Mouse (Mus musculus) C2C12 (cell line): Measurements from ENCODE around the gene Selplg. TPM values are rescaled to one million over a fixed set of nuclear protein-coding genes. Genes with fewer than 3 reads are reported as not detected.

Experiments
- H3K27me3 ChIP-seq: one replicate; pipeline ENCODE4 v1.6.1; 2011; ENCODE audit not compliant: control insufficient read depth, insufficient read depth, insufficient read length
- H3K36me3 ChIP-seq: one replicate; pipeline ENCODE4 v1.6.1; 2011; ENCODE audit not compliant: control insufficient read depth, insufficient read depth
- H3K4me3 ChIP-seq: one replicate; pipeline ENCODE4 v1.5.1; 2011; ENCODE audit warnings: mild to moderate bottlenecking, control low read depth; ENCODE audit not compliant: poor library complexity, insufficient read depth, severe bottlenecking
- H3K79me2 ChIP-seq: one replicate; pipeline ENCODE4 v1.6.1; 2011; ENCODE audit not compliant: control insufficient read depth, insufficient read depth
- H3K79me3 ChIP-seq: one replicate; pipeline ENCODE4 v1.6.1; 2011; ENCODE audit warnings: low read depth, control low read depth
- H3ac ChIP-seq: one replicate; pipeline ENCODE3; 2011; ENCODE audit warnings: low read depth; ENCODE audit not compliant: control insufficient read depth, insufficient read length
- CEBPB ChIP-seq: IDR thresholded peaks from one replicate; pipeline ENCODE4 v1.6.1; 2011; ENCODE audit warnings: low read depth, mild to moderate bottlenecking, control low read depth, moderate library complexity
- CTCF ChIP-seq: IDR thresholded peaks from one replicate; pipeline ENCODE4 v1.5.1; 2011; ENCODE audit not compliant: control insufficient read depth, insufficient read depth, insufficient read length
- FOSL1 ChIP-seq: IDR thresholded peaks from one replicate; pipeline ENCODE4 v1.8.0; 2011; ENCODE audit warnings: mild to moderate bottlenecking, low read length; ENCODE audit not compliant: poor library complexity, insufficient read depth, severe bottlenecking
- MAX ChIP-seq: IDR thresholded peaks from one replicate; pipeline ENCODE4 v1.6.1; 2011; ENCODE audit warnings: mild to moderate bottlenecking, control low read depth
- MYOD1 ChIP-seq: IDR thresholded peaks from one replicate; pipeline ENCODE4 v1.6.1; 2011; ENCODE audit warnings: low read depth; ENCODE audit not compliant: control insufficient read depth, insufficient read length
- MYOG ChIP-seq: IDR thresholded peaks from one replicate; pipeline ENCODE4 v1.6.1; 2011; ENCODE audit not compliant: control insufficient read depth, insufficient read length; ENCODE audit errors: extremely low read depth
- USF1 ChIP-seq: IDR thresholded peaks from one replicate; pipeline ENCODE4 v1.6.1; 2011; ENCODE audit warnings: low read depth, mild to moderate bottlenecking, control low read depth, moderate library complexity
- polyA plus RNA-seq: library from polyadenylated mRNA; unstranded; fragments of >200 nt; fragmentation: generic; extraction: Trizol; gene quantifications from one replicate; pipeline ENCODE4 v1.2.1, GENCODE M21; 2012; ENCODE audit warnings: missing spikeins

Selplg gene
- polyA plus RNA-seq, 1 experiment = 0.06 TPM

DNA sequence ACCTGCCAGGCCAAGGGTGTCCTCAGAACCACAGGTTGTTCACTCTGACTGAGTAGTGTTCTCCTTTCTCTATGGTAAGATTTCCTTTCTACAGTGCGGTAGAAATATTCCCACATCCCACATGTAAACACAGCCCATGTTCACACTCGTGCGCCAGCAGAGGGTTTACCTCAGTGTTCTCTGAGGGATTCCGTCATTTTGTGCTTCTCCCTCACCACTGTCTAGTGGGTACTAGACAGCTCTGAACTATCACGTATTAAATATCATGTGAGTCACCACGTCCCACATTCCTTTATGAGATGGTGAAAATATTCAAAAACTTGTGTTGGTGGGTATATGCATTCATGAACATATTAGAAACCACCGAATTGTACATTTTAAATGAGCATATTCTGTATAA is 20.0 kb upstream of the Selplg start:
- no peak overlapping the region for H3ac ChIP-seq
- TF ChIP-seq MAX = no peak
- no peak for TF ChIP-seq MYOG
- no peak for TF ChIP-seq USF1
- TF ChIP-seq FOSL1 = no peak
- no peak for TF ChIP-seq CTCF
- TF ChIP-seq MYOD1 = no peak
- no peak for TF ChIP-seq CEBPB
- H3K36me3 ChIP-seq = peaks cover 57% of the 10 kb centered on the region

DNA sequence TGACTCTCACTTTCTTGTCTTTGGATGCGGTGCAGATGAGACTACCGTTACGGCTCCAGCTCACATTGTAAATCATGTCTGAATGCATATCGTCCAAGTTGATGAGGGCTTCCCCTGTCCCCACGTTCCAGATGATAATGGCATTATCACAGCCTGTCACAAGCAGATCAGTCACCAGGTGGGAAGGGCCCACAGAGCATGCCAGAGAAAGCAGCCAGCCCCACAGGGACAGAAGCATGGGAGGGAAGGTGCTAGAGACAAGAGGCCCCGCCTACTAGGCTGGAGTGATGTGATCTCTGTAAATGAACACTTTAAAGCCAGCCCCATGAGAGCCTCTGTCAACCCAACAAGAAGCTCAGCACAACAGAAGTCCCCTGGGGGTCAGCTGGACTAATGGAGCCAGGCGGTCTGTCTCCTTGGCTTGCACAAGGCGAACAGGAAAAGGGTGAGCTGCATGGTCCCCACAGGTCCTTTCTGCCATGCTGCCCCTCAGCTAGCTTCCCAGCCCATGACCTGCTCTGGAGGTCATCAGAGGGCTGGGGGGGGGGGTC is 18.3 kb upstream of the Selplg start:
- TF ChIP-seq MYOD1 (no peak), MYOG (no peak), USF1 (no peak), FOSL1 (no peak), MAX (no peak), CTCF (no peak), CEBPB (no peak)
- H3K79me2 ChIP-seq = peaks cover 29% of the 10 kb centered on the region

More for the DNA sequence above, 20.0 kb upstream of the Selplg start:
- Histone ChIP-seq H3K79me3 (peaks cover 15% of the 10 kb centered on the region), H3K27me3 (no peaks in the 10 kb centered on the region), H3K4me3 (no peak overlapping the region), H3K79me2 (peaks cover 46% of the 10 kb centered on the region)

DNA sequence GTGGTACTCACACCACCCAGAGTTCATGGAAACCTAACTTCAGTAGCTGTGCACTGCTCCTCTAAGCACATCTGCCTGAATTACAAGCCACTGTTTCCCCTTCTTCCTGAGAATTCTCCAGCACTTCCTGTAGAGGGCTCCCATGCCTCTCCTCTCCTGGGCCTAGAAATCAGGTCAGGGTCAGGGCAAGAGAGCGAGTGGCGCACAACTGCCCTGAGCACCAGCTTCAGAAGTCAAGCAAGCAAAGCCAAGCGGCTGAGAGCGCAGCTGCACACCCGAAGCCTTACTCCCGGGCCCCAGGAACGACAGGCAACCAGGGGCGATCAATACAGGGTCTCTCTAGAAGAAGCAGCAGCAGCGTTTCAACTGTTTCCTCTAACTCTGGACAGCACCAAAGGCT is 15.2 kb upstream of the Selplg start:
- no peak overlapping the region for H3K4me3 ChIP-seq
- peaks cover 84% of the 10 kb centered on the region for H3K36me3 ChIP-seq
- H3K79me3 ChIP-seq = peaks cover 5% of the 10 kb centered on the region
- no peaks in the 10 kb centered on the region for H3K79me2 ChIP-seq
- H3ac ChIP-seq = no peak overlapping the region
- no peak for TF ChIP-seq FOSL1
- TF ChIP-seq CEBPB = no peak
- no peak for TF ChIP-seq MYOG
- no peak for TF ChIP-seq CTCF
- TF ChIP-seq USF1 = no peak
- TF ChIP-seq MAX = no peak
- TF ChIP-seq MYOD1 = no peak
- H3K27me3 ChIP-seq = no peaks in the 10 kb centered on the region

More for the DNA sequence above, 18.3 kb upstream of the Selplg start:
- Histone ChIP-seq H3K4me3 (no peak overlapping the region), H3K36me3 (peaks cover 62% of the 10 kb centered on the region), H3K79me3 (peaks cover 12% of the 10 kb centered on the region), H3K27me3 (no peaks in the 10 kb centered on the region), H3ac (no peak overlapping the region)

DNA sequence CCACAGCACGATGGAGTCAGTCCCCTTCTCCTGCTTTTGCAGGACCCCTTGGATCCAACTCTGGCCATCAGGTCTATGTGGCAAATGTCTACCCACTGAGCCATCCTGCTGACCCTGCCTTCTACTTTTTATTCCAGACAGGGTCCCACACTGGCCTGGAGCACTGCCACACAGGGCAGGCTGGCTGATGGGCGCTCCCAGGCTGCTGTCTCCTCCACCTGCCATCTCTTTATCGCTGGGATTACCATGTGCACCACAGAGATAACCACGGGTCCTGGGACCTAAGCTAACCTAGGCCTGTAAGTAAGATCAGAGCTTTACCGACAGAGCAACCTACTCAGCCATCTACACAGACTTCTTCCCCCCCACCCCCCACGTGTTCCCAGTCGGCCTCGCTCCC is 14.2 kb upstream of the Selplg start:
- peaks cover 85% of the 10 kb centered on the region for H3K36me3 ChIP-seq
- H3K79me3 ChIP-seq = peaks cover 3% of the 10 kb centered on the region
- H3K4me3 ChIP-seq = no peak overlapping the region
- H3ac ChIP-seq = no peak overlapping the region
- TF ChIP-seq FOSL1 = no peak
- no peak for TF ChIP-seq MAX
- no peak for TF ChIP-seq MYOG
- no peak for TF ChIP-seq USF1
- no peak for TF ChIP-seq CTCF
- no peak for TF ChIP-seq MYOD1
- TF ChIP-seq CEBPB = no peak
- H3K27me3 ChIP-seq = no peaks in the 10 kb centered on the region
- H3K79me2 ChIP-seq = no peaks in the 10 kb centered on the region

DNA sequence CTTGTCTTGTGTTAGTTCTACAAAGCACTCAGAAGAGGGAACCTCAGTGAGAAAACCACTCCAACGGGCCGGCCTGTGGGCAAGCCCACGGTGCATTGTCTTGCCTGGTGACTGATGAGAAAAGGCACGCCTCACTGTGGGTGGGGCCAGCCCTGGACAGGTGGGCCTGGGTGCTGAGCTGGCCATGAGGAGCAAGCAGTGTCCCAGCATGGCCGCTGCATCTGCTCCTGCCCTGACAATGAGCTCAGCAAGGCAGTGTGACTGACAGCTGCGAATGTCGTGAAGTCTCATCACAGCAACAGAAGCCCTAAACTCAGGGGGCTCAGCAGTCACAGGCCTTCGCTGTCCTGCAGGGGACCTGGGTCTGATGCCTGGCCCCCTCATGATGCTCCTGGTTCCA is 13.2 kb upstream of the Selplg start:
- Histone ChIP-seq H3K36me3 (peaks cover 80% of the 10 kb centered on the region), H3K4me3 (no peak overlapping the region), H3K27me3 (no peaks in the 10 kb centered on the region), H3K79me2 (no peaks in the 10 kb centered on the region), H3ac (no peak overlapping the region), H3K79me3 (peaks cover 2% of the 10 kb centered on the region)
- TF ChIP-seq MYOG (no peak), CEBPB (no peak)

DNA sequence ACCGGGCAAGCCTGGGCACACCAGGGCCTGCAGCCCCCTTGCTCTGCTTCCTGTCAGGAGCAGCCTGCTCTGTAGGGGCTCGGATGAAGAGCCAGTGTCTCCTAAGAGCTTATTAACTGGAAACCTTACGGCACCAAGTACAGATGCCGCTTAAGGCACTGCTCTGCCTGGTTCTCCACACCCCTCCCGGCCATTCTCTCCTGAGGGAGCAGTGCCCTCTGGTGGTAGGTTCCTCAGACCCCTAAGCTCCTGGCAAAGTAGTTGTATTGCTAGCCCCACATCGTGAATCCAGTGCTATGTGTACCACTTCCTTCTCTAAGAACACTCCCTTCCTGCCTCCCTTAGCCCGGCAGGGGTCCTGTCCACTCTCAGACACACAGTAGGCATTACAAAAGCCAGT is 12.3 kb upstream of the Selplg start:
- H3K79me3 ChIP-seq = peaks cover 2% of the 10 kb centered on the region
- peaks cover 76% of the 10 kb centered on the region for H3K36me3 ChIP-seq
- no peak for TF ChIP-seq MYOG
- TF ChIP-seq USF1 = no peak
- no peak for TF ChIP-seq CEBPB
- no peak for TF ChIP-seq MYOD1
- TF ChIP-seq CTCF = no peak
- TF ChIP-seq MAX = no peak
- no peak for TF ChIP-seq FOSL1
- H3K4me3 ChIP-seq = no peak overlapping the region
- no peak overlapping the region for H3ac ChIP-seq
- H3K27me3 ChIP-seq = no peaks in the 10 kb centered on the region
- no peaks in the 10 kb centered on the region for H3K79me2 ChIP-seq
